Mouse (Mus musculus): ENCODE results near the gene Map6. TPM values are rescaled to one million over a fixed set of nuclear protein-coding genes. Genes with fewer than 3 reads are reported as not detected.

Gene Map6
- polyA plus RNA-seq, 2 experiments = 0.01 TPM; not detected in 1

- 69% methylated on average over 4 of the region's 4 CpGs for WGBS (ENCODE audit: insufficient replicate concordance)
- H3K27ac ChIP-seq = no peak overlapping the region
- DNase-seq (ENCODE audit: low read depth in 3 of 3, low spot score in 3 of 3) = no peak
These were observed 40.0 kb upstream of the Map6 start for GRCm38 (mm10) chr7:99227267-99227666.

GRCm38 (mm10) chr7:99228825-99229224 is 38.4 kb upstream of the Map6 start:
- Histone ChIP-seq H3K9me3 (ENCODE audit: control insufficient read depth, low read length) (no peaks in the 10 kb centered on the region), H3K27me3 (ENCODE audit: control insufficient read depth, insufficient read depth, low read length) (no peaks in the 10 kb centered on the region), H3K27ac (no peak overlapping the region), H3K4me1 (replicated peaks; ENCODE audit: control insufficient read depth in 2 of 2, insufficient read depth in 2 of 2, low read length in 1 of 2) (peaks cover 0 to 18% of the 10 kb centered on the region in 2 experiments; a peak in 2 of 4 replicates), H3K4me2 (ENCODE audit: low read depth) (no peak overlapping the region), H3K9ac (replicated peaks) (no peak overlapping the region), H3K4me3 (ENCODE audit: insufficient read depth in 1 of 2, low read depth in 2 of 2, low read length in 2 of 2) (no peak overlapping the region), H3K36me3 (replicated peaks; ENCODE audit: control insufficient read depth, insufficient read depth, low read depth) (no peaks in the 10 kb centered on the region)
- WGBS (ENCODE audit: insufficient replicate concordance) = 57% methylated on average over 8 of the region's 8 CpGs
- DNase-seq (ENCODE audit: low read depth in 3 of 3, low spot score in 3 of 3) (no peak), ATAC-seq (ENCODE audit: insufficient read depth) (peak; percentile 55)
- no peak for TF ChIP-seq EP300 (IDR thresholded peaks at IDR 0.05; ENCODE audit: low read depth)
- no peak for TF ChIP-seq CTCF (IDR thresholded peaks at IDR 0.05; ENCODE audit: low read depth)

More at GRCm38 (mm10) chr7:99227267-99227666, 40.0 kb upstream of the Map6 start:
- H3K4me3 ChIP-seq (ENCODE audit: insufficient read depth in 1 of 2, low read depth in 2 of 2, low read length in 2 of 2) = no peak overlapping the region
- H3K27me3 ChIP-seq (ENCODE audit: control insufficient read depth, insufficient read depth, low read length) = no peaks in the 10 kb centered on the region
- no peak overlapping the region for H3K9ac ChIP-seq (replicated peaks)
- no peak for ATAC-seq (ENCODE audit: insufficient read depth)
- TF ChIP-seq EP300 (IDR thresholded peaks at IDR 0.05; ENCODE audit: low read depth) (no peak), CTCF (IDR thresholded peaks at IDR 0.05; ENCODE audit: low read depth) (no peak)
- H3K4me1 ChIP-seq (replicated peaks; ENCODE audit: control insufficient read depth in 2 of 2, insufficient read depth in 2 of 2, low read length in 1 of 2) = peaks cover 0 to 18% of the 10 kb centered on the region in 2 experiments; a peak in 2 of 4 replicates
- H3K4me2 ChIP-seq (ENCODE audit: low read depth) = no peak overlapping the region
- H3K36me3 ChIP-seq (replicated peaks; ENCODE audit: control insufficient read depth, insufficient read depth, low read depth) = no peaks in the 10 kb centered on the region
- H3K9me3 ChIP-seq (ENCODE audit: control insufficient read depth, low read length) = no peaks in the 10 kb centered on the region

GRCm38 (mm10) chr7:99229411-99229810 is 37.8 kb upstream of the Map6 start:
- Histone ChIP-seq H3K9ac (replicated peaks) (no peak overlapping the region), H3K4me3 (ENCODE audit: insufficient read depth in 1 of 2, low read depth in 2 of 2, low read length in 2 of 2) (no peak overlapping the region), H3K27me3 (ENCODE audit: control insufficient read depth, insufficient read depth, low read length) (no peaks in the 10 kb centered on the region), H3K36me3 (replicated peaks; ENCODE audit: control insufficient read depth, insufficient read depth, low read depth) (no peaks in the 10 kb centered on the region), H3K9me3 (ENCODE audit: control insufficient read depth, low read length) (no peaks in the 10 kb centered on the region), H3K4me2 (ENCODE audit: low read depth) (no peak overlapping the region), H3K4me1 (replicated peaks; ENCODE audit: control insufficient read depth in 2 of 2, insufficient read depth in 2 of 2, low read length in 1 of 2) (peaks cover 0 to 16% of the 10 kb centered on the region in 2 experiments; a peak in 2 of 4 replicates), H3K27ac (no peak overlapping the region)
- TF ChIP-seq CTCF (IDR thresholded peaks at IDR 0.05; ENCODE audit: low read depth) = peak; percentile 74
- TF ChIP-seq EP300 (IDR thresholded peaks at IDR 0.05; ENCODE audit: low read depth) = no peak
- WGBS (ENCODE audit: insufficient replicate concordance) = 15% methylated on average over 2 of the region's 2 CpGs
- peak; percentile 36; the same call in 1 of the 2 replicates for ATAC-seq (ENCODE audit: insufficient read depth)
- DNase-seq (ENCODE audit: low read depth in 3 of 3, low spot score in 3 of 3) = no peak

GRCm38 (mm10) chr7:99230061-99230747 is 37.0 kb upstream of the Map6 start:
- Histone ChIP-seq H3K4me2 (ENCODE audit: low read depth) (no peak overlapping the region), H3K9ac (replicated peaks) (no peak overlapping the region), H3K9me3 (ENCODE audit: control insufficient read depth, low read length) (no peaks in the 10 kb centered on the region), H3K27ac (no peak overlapping the region), H3K4me3 (ENCODE audit: insufficient read depth in 1 of 2, low read depth in 2 of 2, low read length in 2 of 2) (no peak overlapping the region), H3K27me3 (ENCODE audit: control insufficient read depth, insufficient read depth, low read length) (no peaks in the 10 kb centered on the region), H3K36me3 (replicated peaks; ENCODE audit: control insufficient read depth, insufficient read depth, low read depth) (no peaks in the 10 kb centered on the region), H3K4me1 (replicated peaks; ENCODE audit: control insufficient read depth in 2 of 2, insufficient read depth in 2 of 2, low read length in 1 of 2) (peaks cover 0 to 15% of the 10 kb centered on the region in 2 experiments; a peak in 2 of 4 replicates)
- WGBS (ENCODE audit: insufficient replicate concordance) = 56% methylated on average over 7 of the region's 7 CpGs
- DNase-seq (ENCODE audit: low read depth in 3 of 3, low spot score in 3 of 3) (no peak), ATAC-seq (ENCODE audit: insufficient read depth) (peak; percentile 12; the same call in 1 of the 2 replicates)
- TF ChIP-seq EP300 (IDR thresholded peaks at IDR 0.05; ENCODE audit: low read depth) (no peak), CTCF (IDR thresholded peaks at IDR 0.05; ENCODE audit: low read depth) (no peak)

- 53% methylated on average over 6 of the region's 6 CpGs for WGBS (ENCODE audit: insufficient replicate concordance)
- H3K27ac ChIP-seq = no peak overlapping the region
These were observed 34.7 kb upstream of the Map6 start for GRCm38 (mm10) chr7:99232571-99232970.

More at GRCm38 (mm10) chr7:99232571-99232970, 34.7 kb upstream of the Map6 start:
- Histone ChIP-seq H3K9me3 (ENCODE audit: control insufficient read depth, low read length) (no peaks in the 10 kb centered on the region), H3K4me2 (ENCODE audit: low read depth) (no peak overlapping the region), H3K9ac (replicated peaks) (no peak overlapping the region), H3K27me3 (ENCODE audit: control insufficient read depth, insufficient read depth, low read length) (no peaks in the 10 kb centered on the region), H3K4me1 (replicated peaks; ENCODE audit: control insufficient read depth in 2 of 2, insufficient read depth in 2 of 2, low read length in 1 of 2) (peaks cover 0 to 12% of the 10 kb centered on the region in 2 experiments; a peak in 2 of 4 replicates), H3K4me3 (ENCODE audit: insufficient read depth in 1 of 2, low read depth in 2 of 2, low read length in 2 of 2) (no peak overlapping the region), H3K36me3 (replicated peaks; ENCODE audit: control insufficient read depth, insufficient read depth, low read depth) (no peaks in the 10 kb centered on the region)
- no peak for TF ChIP-seq EP300 (IDR thresholded peaks at IDR 0.05; ENCODE audit: low read depth)
- peak; percentile 46 for TF ChIP-seq CTCF (IDR thresholded peaks at IDR 0.05; ENCODE audit: low read depth)
- DNase-seq (ENCODE audit: low read depth in 3 of 3, low spot score in 3 of 3) (no peak), ATAC-seq (ENCODE audit: insufficient read depth) (no peak)

Data from liver, embryonic 14.5 days (tissue).